Mouse (Mus musculus) cerebellum, adult 9-11 months (tissue): ENCODE results near the gene Arhgap28.

Experiments used
- DNase-seq: peaks from one replicate; pipeline ENCODE4 v3.0.0; 2022

Arhgap28 gene

DNA sequence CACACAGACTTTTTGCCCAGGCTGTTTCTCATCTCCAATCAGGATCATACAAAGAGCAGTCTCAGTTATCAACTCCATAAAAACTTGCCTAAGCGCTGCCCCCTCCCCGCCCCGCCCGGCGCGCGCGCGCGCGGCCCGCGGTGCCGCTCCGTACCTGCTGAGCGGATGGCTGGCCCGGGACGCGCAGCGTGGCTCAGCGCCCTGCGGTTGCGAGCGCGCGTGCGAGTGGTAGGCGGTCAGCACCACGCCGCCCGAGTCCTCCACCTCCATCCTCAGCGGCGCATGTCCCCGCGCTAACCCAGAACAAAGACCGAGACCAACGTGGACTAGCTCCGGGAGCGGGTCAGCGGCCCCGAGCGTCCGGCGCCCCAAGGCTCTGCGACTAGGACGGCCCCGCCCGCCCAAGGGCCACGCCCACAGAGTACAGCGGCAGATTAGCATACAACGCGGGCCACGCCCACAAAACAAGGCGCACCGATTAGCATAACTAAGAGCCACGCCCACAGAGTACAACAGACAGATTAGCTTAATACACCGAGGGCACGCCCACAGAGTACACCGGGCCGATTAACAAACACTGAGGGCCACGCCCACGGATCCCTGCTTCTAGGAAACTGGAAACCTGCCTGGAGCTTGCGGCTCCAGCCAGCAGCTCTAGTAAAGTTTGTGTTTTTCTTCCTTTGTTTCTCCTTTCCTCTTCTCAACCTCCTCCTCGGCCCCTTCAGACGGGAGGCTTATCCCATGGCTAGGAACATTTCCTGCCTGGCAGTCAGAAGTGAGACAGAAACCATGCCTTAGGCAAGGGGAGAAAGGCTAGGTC, at the start of gene Arhgap28:
Arhgap28 (minus strand) TSS at position 380 of the 820 bp plus-strand sequence.
- peak; percentile 41 for DNase-seq

DNA sequence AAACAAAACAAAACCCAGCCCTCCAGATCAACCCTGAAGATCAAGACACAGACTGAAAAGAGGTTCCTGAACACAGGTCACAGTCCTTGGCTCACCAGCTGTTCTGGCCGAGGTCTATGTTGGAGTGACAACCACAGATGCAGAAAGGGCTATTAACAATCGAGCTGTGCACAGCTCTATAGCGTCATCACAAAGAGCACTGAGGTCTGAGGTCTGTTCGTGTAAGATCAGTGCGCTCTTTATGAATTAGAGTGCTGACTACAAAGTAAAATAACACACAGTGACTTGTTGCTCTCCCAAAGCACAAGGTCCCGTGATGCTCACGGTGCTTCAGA, 42.4 kb upstream of the Arhgap28 start:
- DNase-seq: no peak

DNA sequence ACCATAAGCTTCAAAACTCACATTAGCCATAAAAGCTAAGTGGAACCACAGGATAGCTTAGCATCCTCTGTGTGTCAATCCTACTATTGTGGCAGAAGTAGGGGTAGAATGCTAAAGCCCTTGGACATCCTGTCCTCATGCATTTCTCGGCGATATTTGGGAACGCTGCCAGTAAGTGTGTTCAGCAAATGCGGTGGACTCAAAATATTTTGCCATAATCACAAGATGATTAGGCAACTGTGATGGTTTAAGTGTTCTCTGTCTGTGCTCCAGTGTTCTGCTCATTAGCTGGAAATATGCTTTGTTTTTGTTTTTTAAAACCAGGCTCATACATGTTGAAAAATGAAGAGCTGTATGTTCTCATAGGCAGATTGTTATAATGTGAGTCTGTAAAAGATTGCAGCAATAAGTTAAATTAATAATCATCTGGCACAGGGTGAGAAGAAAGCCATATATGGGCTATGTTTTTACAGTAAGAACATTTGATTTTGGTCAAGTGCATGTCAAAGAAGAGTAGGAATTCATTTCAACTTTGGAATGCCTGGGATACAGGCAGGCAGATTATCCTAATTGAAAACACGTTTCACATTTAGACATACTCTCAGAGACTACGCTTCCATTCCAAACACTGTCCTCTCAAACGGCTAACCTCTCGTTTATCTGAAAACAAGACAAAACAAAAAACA, 41.9 kb upstream of the Arhgap28 start:
- DNase-seq: no peak

DNA sequence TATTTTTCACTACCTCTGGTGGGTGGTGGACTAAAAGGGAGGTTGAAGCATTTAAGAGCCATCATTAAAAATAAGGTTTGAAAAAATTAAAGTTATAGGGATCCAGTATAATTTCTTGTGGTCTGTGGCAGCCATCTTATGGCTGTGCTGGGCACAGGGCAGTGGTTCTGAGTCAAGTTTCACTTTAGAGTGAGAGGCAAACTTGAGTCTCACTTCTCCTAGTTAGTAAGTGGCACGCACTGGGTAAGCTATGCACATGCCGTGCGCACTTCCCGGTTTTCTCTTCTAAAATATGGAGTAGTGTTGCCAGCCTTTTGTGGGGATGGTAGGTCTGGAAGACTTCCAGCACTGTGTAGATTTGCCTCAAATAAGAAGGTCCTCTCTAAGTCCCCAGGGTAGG, 38.5 kb upstream of the Arhgap28 start:
- no peak for DNase-seq

DNA sequence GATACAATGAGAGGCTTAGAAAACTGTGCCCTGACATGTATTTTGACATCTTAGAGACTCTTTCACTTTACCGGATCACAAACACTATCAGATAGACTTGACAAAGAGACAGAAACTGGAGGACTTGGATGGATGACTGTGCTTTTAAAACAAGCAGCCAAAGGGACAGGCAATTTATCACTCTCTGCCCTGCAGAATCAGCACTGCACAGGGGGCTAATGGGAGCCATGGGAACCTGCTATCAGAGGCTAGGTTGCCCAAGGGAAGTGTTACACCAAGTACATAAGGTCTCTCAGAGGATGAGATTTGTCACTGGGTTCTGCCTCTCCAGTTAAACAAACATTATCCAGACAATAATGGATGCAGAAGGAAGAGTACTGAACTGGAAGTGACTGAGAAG, 33.1 kb upstream of the Arhgap28 start:
- no peak for DNase-seq

DNA sequence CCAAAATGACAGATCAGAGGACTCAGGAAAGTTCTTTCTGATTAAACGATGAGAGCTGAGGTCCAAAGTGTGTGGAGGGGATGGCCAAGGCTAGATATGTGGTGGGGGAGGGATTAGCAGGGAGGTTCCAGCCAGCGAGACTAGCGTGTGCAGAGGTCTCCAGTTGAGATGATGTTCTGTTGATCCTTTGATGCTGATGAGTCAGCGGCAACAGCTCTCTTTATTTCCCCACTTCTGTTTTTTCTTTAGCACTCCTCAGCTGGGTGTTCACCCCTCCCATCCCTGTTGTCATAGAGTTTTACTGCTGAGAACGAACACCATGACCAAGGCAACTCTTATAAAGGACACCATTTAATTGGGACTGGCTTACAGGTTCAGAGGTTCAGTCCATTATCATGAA, 25.6 kb upstream of the Arhgap28 start:
- DNase-seq: no peak

DNA sequence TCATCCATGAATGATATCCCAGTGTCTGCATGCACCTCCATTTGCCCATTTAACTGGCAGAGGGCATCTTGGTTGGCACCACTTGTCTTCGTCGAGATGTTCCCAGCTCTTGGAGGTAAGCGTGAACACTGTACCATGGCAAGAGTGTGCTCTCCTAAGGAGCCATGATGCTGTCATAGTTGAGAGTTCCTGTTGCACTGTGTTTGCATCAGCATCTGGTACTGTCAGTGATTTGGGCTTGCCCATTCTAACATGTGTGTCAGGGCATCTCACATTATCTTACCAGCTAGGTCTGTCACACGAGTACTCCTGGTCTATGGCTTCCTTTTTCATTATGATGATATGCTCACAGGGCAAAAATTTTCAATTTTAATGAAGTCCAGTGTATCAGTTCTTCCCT, 24.6 kb upstream of the Arhgap28 start:
- no peak for DNase-seq

DNA sequence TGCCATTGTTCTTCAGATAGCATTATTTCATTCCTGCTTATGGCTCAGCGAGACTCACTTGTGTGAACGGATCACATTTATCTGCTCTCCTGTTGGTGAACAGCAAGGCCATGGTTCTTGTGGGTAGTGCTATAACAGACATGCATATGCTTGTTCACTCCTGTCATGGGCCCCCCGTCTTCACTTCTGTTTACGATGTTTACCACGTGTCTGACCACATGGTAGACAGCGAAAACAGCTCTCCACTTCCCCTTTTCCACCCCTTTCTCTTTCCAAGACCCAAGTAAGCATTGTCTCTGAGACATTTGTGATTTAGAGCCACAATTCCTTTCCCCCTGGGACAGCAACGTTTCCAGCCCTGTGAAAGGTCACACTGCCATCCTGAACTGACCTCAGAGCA, 20.4 kb upstream of the Arhgap28 start:
- no peak for DNase-seq

DNA sequence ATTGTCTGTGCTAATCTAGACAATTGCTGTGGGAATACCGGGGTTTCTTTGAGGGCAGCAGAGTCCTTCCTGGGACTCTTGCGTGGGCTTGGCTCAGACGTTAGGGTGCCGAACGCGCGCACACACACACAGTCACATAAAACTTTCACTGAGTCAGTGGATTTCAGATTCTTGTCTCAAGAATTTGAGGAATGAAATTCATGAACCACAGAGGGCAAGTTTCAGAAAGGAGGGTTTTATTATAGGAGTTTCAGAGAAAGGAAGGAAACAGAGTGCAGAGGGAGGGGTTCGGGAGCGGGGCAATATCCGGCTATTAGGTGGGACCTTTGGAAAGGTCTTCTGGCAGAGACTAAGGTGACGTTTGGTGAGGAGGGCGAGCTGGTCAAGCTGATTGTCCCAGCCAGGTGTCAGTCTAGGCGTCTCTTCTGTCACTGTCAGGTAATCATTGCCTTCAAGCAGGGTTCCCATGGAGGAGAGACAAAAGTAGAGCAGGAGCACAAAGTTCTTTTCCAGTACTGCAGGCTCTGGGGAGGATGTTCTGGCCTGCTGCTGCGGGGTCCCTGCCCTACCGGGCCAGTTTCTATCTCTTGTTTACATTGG, 15.6 kb upstream of the Arhgap28 start:
- no peak for DNase-seq

DNA sequence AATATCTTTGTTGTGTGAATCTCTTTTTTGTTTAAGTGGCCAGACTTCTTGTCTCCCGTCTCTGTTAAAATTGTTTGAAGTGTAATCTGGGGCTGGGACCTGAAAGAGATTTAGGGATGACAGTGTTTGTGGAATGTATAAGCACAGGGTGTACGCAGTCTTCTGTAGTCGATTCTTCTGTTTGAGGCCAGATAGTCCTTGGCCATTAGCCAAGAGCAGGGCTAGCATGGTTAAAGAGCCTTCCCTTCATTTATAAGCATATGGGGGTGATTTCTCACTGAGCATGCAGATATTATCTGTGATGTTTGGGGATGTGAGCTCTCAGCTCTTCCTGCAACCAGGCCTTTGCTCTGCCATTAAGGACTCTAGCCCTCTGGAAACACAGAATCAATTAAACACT, 13.2 kb upstream of the Arhgap28 start:
- no peak for DNase-seq

DNA sequence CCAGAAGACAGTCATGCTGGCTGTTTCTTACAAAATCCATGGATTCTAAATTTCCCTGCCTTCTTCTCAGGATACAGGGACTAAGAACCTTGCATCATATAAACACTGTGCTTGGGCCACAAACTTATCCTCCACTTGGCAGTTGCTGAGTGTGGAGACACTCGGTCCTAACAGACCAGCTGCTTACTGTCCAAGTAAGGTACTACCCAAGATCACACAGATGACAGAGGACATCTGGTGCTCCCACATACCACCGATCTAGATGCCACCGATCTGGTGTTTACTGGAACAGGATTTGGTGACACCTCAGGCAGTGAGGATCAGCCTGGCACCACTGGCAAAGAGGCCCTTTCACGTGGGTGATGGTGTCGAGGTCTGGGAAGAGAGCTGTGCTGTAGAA, 7.7 kb upstream of the Arhgap28 start:
- DNase-seq: no peak

DNA sequence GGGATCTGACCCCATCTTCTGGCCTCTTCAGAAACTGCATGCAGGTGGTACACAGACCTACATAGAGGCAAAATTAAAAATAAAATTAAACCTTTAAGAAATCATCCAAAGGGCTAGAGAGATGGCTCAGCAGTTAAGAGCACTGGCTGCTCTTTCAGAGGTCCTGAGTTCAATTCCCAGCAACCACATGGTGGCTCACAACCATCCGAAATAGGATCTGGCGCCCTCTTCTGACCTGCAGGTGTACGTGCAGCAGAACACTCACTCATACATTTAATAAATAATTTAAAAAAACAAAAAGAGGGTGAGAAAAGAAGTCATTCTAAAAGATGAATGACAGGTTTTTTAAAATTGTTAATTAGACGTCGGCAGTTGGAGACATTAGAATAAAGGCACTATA, 6.1 kb upstream of the Arhgap28 start:
- DNase-seq: no peak

DNA sequence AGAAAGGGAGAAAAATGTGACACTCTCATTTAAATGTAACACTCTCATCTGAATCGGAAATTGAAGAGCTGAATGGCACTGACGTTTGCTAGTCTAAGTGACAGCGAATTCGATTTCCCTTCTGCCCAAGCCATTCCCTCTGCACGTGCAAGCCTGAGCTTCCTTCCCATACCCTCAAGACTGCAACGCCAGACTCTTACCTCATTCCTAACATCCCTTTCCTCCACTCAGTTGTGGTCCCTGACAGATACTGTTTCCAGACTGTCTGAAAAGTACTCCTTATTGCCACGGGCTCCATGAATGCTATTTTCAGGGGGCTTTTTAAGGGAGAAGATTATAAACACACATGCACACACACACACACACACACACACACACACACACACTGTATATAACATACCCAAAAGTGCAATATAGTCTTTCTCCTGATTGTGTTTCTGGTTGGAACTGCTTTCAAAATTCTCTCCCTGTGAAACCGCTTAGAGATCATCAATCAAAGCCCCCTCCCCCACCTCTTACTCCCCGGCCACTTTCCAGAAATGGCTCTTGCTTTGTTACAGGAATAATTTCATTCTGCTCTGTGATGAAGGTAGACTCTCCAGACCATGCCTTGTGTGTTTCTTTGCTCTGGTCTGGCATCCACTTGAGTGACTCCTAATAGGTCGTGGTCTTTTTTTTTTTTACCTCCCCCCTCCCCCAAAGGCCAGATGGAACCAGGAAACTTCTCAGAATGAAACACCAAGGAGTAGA, 836 bp upstream of the Arhgap28 start:
- no peak for DNase-seq

DNA sequence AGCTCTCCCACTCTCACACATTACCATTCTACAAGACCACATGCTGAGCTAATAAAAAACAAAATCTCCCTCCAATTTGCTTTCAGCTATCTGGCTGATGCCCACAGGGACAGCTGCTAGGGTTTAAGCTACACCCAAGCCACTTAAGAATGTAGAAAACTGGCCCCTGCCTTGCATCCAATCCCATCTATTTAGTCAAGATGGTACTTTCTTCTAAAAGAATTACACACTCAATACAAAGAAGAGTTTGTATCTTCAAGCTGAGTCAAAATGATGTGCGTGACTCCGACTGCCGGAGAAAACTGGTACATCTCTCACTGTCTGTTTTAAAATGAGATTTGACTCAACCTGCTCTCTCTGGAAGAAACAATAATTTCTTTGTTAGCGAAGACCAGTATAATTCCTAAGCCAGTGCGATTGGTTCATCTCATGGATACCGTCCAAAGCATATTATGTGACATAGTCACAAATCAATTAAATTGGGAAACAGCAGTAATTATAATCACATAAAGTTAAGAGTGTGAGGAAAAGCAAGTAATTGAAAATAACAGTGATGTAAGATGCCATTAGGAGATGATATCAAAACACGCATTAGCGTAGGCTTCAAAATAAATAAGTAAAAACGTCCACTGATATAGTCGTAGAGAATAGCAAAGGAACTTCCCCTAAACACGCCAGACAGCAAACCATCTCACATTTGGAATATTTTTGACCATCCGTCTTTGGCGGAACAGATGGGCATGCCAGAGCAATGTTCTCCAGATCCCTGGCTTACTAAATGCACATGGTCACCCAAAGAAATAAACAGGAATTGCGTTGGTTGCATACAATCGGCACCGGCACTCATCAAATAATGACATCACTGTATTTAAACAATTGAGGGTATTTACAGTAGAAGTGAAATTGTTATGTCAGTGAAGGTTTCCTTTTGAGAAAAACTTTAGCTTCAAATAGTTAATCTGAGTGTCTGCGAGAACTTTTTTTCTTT, 1.0 kb downstream of the Arhgap28 start:
- DNase-seq: no peak

DNA sequence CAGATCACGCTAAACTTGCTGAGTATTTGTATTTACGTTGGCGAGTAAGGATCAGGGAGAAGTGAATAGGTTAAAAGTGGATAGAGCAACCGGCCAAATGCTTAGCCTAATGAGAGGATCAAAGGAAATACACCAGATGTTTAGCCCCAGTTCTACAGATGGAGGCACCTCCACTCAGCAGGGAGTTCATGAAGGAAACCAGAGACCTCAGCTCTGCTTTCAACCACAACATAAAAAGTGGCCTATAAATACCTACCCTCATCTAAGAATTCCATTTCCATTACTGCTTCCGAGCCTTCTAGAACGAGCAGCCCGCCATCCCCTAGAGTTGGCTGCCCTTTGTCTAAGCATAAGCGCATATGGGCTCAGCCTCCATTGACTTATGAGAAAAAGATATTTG, 4.1 kb downstream of the Arhgap28 start:
- no peak for DNase-seq

DNA sequence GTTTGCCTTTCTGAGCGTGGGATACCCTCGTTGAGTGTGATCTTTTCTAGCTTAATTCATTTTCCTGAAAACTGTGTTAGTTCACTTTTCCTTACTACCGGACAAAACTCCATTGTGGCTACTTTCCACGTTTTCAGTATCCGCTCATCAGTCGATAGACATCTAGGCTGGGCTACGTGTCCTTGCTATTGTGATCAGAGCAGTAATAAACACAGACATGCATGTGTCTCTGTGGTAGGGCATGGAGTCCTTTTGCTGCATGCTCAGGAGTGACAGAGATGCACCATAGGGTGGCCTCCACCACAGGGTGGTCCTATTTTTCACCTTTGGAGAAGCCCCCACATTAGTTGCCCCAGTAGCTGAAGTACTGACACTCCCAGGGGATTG, 7.2 kb downstream of the Arhgap28 start:
- no peak for DNase-seq

DNA sequence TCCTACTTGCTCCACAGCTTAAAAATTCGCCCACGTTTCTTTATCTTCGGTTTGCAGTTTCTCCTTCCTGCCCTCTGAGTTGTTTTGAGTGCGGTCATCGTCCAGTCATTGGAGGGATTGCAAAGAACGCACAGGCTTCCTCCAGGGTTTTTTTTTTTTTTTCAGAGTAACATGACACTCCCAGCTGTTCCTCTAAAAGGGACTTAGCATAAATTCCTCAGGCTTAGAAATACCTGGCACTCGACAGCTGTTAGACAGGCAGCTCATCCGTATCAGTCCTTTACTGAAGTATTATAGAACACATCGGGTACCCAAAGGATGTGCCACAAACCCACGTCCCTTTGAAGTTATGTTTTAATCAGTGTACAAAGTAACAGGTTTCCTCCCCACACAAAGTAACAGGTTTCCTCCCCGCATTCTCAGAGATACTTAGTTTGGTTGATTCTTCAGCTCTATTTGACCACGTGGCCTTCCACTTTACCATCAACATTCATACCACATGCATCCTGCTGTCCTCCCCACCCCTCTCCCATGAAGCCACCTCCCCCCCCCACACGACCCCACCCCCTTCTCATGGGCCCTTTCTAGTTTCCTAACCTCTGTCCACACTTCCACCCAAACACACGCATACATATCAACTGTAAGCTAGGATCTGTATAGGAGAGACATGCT, 7.7 kb downstream of the Arhgap28 start:
- no peak for DNase-seq

DNA sequence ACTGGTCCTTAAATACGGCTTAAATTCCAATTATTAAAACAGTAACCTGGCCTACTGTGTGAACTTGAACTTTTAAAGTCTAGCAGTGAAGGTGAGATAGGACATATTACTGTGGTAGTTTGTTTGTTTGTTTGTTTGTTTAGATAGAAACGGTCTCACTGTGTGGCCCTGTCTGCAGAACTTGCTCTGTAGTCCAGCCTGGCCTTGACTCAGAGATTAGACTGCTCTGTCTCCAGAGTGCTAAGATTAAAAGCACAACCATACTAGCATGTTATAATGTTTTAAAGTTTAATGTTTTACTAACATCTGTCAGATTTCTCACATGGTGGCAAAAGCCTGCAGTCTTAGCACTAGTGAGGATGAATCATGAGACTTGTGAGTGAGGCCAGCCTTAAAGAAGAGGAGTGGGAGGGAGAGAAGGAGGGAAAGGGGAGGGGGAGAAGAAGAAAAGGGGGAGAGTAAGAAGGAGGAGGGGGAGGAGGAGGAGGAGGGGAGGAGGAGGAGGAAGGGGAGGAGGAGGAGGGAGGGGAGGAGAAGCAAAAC, 8.6 kb downstream of the Arhgap28 start:
- DNase-seq: no peak

DNA sequence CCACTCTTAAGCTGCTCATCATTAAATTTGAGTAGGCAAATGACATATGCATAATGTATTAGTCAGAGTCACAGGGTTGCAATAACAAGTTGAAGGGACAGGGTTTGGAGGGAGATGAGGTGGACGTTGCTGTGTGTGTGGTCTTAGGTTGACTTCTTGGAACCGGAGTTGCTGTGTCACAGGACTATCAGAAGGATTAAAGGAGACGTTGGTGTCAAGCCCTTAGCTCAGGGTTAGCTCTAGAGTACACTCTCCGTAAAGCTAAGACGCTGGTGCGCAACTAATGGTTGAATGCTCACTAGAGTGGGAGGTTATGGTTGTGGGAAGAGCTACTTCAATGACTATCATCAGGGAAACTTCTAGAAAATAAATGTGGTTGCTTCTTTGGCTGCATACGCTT, 9.1 kb downstream of the Arhgap28 start:
- DNase-seq: no peak

DNA sequence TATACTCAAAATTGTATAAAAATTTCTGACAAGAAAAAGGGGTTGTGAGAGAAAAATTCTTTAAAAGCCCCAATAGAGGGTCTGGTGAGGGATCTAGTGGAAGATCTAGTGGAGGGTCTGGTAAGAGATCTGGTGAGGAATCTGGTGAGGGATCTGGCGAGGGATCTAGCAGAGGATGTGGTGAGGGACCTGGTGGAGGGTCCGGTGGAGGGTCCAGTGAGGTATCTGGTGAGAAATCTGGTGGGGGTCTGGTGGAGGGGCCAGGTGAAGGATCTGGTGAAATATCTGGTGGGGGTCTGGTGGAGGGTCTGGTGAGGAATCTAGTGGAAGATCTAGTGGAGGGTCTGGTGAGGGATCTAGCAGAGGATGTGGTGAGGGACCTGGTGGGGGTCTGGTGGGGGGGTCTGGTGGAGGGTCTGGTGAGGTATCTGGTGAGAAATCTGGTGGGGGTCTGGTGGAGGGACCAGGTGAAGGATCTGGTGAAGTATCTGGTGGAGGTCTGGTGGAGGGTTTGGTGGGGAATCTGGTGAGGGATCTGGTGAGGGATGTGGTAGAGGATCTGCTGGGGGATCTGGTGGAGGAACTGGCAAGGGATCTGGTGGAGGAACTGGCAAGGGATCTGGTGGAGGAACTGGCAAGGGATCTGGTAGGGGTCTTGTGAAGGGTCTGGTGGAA, 10.4 kb downstream of the Arhgap28 start:
- no peak for DNase-seq

DNA sequence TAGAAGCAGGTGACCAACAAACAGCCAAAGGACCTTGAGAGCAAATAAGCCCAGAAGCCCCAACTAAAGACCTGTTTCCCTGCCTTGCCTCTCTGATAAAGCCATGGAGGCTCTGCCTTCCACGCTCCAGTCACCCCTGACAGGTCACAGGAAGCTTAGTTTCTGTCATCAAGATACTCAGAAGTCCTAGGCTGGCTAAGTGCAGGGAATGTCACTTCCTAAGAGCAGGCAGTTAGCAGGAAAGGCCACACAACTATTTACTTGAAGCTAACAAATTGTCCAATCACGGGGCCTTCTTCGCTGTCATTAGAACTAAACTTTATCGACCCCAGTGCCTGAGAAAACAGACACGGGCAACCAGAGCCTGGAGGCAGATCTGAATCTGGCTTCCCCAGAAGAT, 14.2 kb downstream of the Arhgap28 start:
- no peak for DNase-seq
